Comparison of ENCODE assay signal across 12 mouse cellular contexts in genomic region chr6:149118935-149119334, GRCm38 (mm10). TPM values are rescaled to one million over a fixed set of nuclear protein-coding genes. Genes with fewer than 3 reads are reported as not detected.
A peak's percentile ranks its signal among the peaks of the same experiment; 100 is the strongest.
DNase-seq lines count a peak whose midpoint lies in the region; ATAC-seq and TF ChIP-seq lines count a peak whose summit lies in the region.
"Had no signal": no experiment of that assay in that cellular context is flagged by ENCODE, and none has a peak within 500 bp of the region (broad histone marks: within the 10 kb centered on the region; RNA-seq: fewer than 3 reads in every experiment).

No protein-coding gene starts in this region.

- H3K9me3 ChIP-seq in stomach, postnatal 0 days (ENCODE audit: control insufficient read depth, low read length) = no peaks in the 10 kb centered on the region
- H3K9me3 ChIP-seq in forebrain, embryonic 12.5 days = no peaks in the 10 kb centered on the region
- H3K9me3 ChIP-seq: embryonic facial prominence, embryonic 13.5 days had no signal

- intact Hi-C loops in heart, postnatal 10 days (cut with DNase I) = loop anchor here (1.0 to 2.0 kb wide), 2 partner anchors 18 to 61 kb away; partner anchors contain the start of gene Dennd5b

- 35% methylated on average over 2 of the region's 2 CpGs for WGBS in stomach, postnatal 0 days
- WGBS in forebrain, embryonic 12.5 days = 77% methylated on average over 2 of the region's 2 CpGs

- H3K36me3 ChIP-seq in stomach, postnatal 0 days (ENCODE audit: control insufficient read depth, insufficient read depth, low read length) = no peaks in the 10 kb centered on the region
- H3K36me3 ChIP-seq in forebrain, embryonic 12.5 days (replicated peaks) = no peaks in the 10 kb centered on the region
- H3K36me3 ChIP-seq: embryonic facial prominence, embryonic 13.5 days had no signal

- DNase-seq in ovary, adult 18-20 months (ENCODE audit: low spot score) = peak; percentile 6
- no peak for DNase-seq in ovary, postnatal 10 days (ENCODE audit: low spot score)
- peak; percentile 41 to 44 for DNase-seq in heart, postnatal 10 days
- peak; percentile 50 to 76 for DNase-seq in kidney, postnatal 25 days
- DNase-seq in stomach, postnatal 0 days (ENCODE audit: low spot score) = peak; percentile 46
- no peak for DNase-seq in right cerebral cortex, postnatal 14 days
- DNase-seq: thymus, postnatal 25 days had no signal

- no peak overlapping the region for H3K27ac ChIP-seq in stomach, postnatal 0 days (replicated peaks)
- H3K27ac ChIP-seq in forebrain, embryonic 12.5 days = no peak overlapping the region
- H3K27ac ChIP-seq: embryonic facial prominence, embryonic 13.5 days had no signal

- H3K4me1 ChIP-seq in stomach, postnatal 0 days (replicated peaks; ENCODE audit: control insufficient read depth, insufficient read depth) = no peaks in the 10 kb centered on the region
- no peaks in the 10 kb centered on the region for H3K4me1 ChIP-seq in forebrain, embryonic 12.5 days
- H3K4me1 ChIP-seq: embryonic facial prominence, embryonic 13.5 days had no signal

- no peak overlapping the region for H3K4me2 ChIP-seq in stomach, postnatal 0 days (replicated peaks; ENCODE audit: low read depth)
- H3K4me2 ChIP-seq in forebrain, embryonic 12.5 days = no peak overlapping the region
- H3K4me2 ChIP-seq: embryonic facial prominence, embryonic 13.5 days had no signal

- peak; percentile 86 for ATAC-seq in stomach, postnatal 0 days (ENCODE audit: low FRiP score, low TSS enrichment)
- no peak for ATAC-seq in forebrain, embryonic 12.5 days (ENCODE audit: low FRiP score)
- no peak for ATAC-seq in megakaryocyte-erythroid progenitor cell, adult 5-6 weeks (replicated peaks; ENCODE audit: low FRiP score, low TSS enrichment, poor library complexity, severe bottlenecking)

- no peak for TF ChIP-seq EP300 in stomach, postnatal 0 days (optimal IDR thresholded peaks at IDR 0.05)

- no peak for TF ChIP-seq CTCF in stomach, postnatal 0 days (IDR thresholded peaks at IDR 0.05; ENCODE audit: low read depth)

- no peaks in the 10 kb centered on the region for H3K27me3 ChIP-seq in stomach, postnatal 0 days (ENCODE audit: control insufficient read depth, insufficient read depth, low read length)
- H3K27me3 ChIP-seq in forebrain, embryonic 12.5 days = no peaks in the 10 kb centered on the region
- H3K27me3 ChIP-seq: embryonic facial prominence, embryonic 13.5 days had no signal

- H3K4me3 ChIP-seq in stomach, postnatal 0 days (ENCODE audit: low read depth, low read length) = no peak overlapping the region
- no peak overlapping the region for H3K4me3 ChIP-seq in forebrain, embryonic 12.5 days (replicated peaks)
- H3K4me3 ChIP-seq: embryonic facial prominence, embryonic 13.5 days; myocyte had no signal

- H3K9ac ChIP-seq in stomach, postnatal 0 days (ENCODE audit: low read length) = no peak overlapping the region
- no peak overlapping the region for H3K9ac ChIP-seq in forebrain, embryonic 12.5 days
- H3K9ac ChIP-seq: embryonic facial prominence, embryonic 13.5 days had no signal

RNA-seq across cellular contexts. Expression of gene Gm10203, which starts 11.0 kb away (rescaled TPM):
- total RNA-seq in heart, postnatal 10 days (2021) = not detected
- not detected in 2 replicates for polyA plus RNA-seq in stomach, postnatal 0 days (2015; fragmentation: Nextera tagmentation; extraction: Ambion mirVana)
- not detected in 2 replicates for polyA plus RNA-seq in forebrain, embryonic 12.5 days (2016; fragmentation: Nextera tagmentation; extraction: Ambion mirVana)
- total RNA-seq in megakaryocyte-erythroid progenitor cell, adult 5-6 weeks (2014; fragmentation: Nextera tagmentation) = not detected in 2 replicates
- not detected in 2 replicates for total RNA-seq in megakaryocyte-erythroid progenitor cell, adult 5-6 weeks (2017)
- polyA plus RNA-seq: embryonic facial prominence, embryonic 13.5 days; lung, embryonic 16.5 days; myocyte had no signal

RNA-seq across cellular contexts. Expression of gene Dennd5b, which starts 17.5 kb away (rescaled TPM):
- 10 to 100 TPM; 27.7 to 32.6 TPM for total RNA-seq in heart, postnatal 10 days (2021)
- 1.7 and 2.0 TPM in 2 replicates for polyA plus RNA-seq in stomach, postnatal 0 days (2015; fragmentation: Nextera tagmentation; extraction: Ambion mirVana)
- 18.1 and 18.8 TPM in 2 replicates for polyA plus RNA-seq in forebrain, embryonic 12.5 days (2016; fragmentation: Nextera tagmentation; extraction: Ambion mirVana)
- total RNA-seq in megakaryocyte-erythroid progenitor cell, adult 5-6 weeks (2014; fragmentation: Nextera tagmentation) = 1.1 and 2.3 TPM in 2 replicates
- 0.19 and 2.2 TPM in 2 replicates for total RNA-seq in megakaryocyte-erythroid progenitor cell, adult 5-6 weeks (2017)

RNA-seq across cellular contexts. Expression of gene Etfbkmt, which starts 20.7 kb away (rescaled TPM):
- total RNA-seq in heart, postnatal 10 days (2021) = 10 to 100 TPM; 19.1 to 32.9 TPM
- 12.6 and 12.9 TPM in 2 replicates for polyA plus RNA-seq in stomach, postnatal 0 days (2015; fragmentation: Nextera tagmentation; extraction: Ambion mirVana)
- 8.4 and 9.7 TPM in 2 replicates for polyA plus RNA-seq in forebrain, embryonic 12.5 days (2016; fragmentation: Nextera tagmentation; extraction: Ambion mirVana)
- 15.1 and 18.6 TPM in 2 replicates for total RNA-seq in megakaryocyte-erythroid progenitor cell, adult 5-6 weeks (2014; fragmentation: Nextera tagmentation)
- total RNA-seq in megakaryocyte-erythroid progenitor cell, adult 5-6 weeks (2017) = 25.2 and 28.4 TPM in 2 replicates

Comparison
In these comparisons a context has a peak if more than half of its experiments do, and no peak if none do; other contexts are left out.
1. DNase-seq: peak in ovary, adult 18-20 months (single experiment), heart, postnatal 10 days (2 of 2), kidney, postnatal 25 days (2 of 2) and stomach, postnatal 0 days (single experiment); none in ovary, postnatal 10 days (single experiment) and right cerebral cortex, postnatal 14 days (single experiment).
2. RNA of gene Dennd5b, which starts 17.5 kb away (total RNA-seq): 27.7 to 32.6 TPM in heart, postnatal 10 days; 0.19 to 2.3 TPM in megakaryocyte-erythroid progenitor cell, adult 5-6 weeks; every median in the first group is over 4 times any median in the second.